ENCODE assay signal across 15 mouse cellular contexts in the genomic region with DNA sequence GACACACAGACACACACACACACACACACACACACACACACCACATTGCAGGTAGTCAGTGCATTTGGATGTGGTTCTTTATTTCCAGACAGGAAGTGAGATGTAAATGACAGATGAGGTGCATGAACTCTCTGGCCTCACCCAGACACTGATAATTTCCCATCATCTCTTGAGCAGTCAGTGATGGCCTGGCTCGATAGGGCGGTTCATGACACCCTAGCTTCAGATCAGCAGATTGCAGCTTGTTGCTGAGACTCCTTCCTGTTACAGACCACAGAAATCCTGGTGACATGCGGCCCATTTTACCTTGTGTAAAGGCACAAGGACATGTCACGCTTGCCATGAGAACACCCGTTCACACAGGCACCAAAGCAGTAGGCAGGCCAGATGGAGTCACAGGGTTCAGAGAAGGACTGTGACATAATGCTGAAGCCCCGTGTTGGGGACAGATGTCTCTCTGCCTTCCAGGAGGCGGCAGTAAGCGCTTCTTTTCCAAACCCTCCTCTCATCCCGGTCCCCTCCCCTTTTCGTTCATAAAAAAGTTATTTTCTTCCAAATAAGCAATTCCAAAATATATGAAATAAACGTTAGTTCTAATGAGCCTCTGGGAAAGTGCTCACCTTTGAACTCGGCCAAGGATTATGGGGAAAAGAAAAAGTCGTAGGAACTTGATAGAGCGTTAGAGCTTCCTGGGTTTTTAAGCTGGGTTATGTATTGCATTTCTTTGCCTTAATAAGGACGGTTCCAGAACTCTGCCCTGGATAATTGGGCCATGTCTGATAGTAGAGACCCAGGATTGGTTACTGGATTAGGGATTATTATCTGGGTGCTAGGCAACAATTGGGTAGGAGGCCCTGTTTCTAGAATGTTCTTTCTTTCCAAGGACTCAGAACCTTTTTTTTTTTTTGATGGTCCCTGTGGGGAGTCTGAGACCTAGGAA. TPM values are rescaled to one million over a fixed set of nuclear protein-coding genes. Genes with fewer than 3 reads are reported as not detected.
DNase-seq lines count a peak whose midpoint lies in the region; ATAC-seq and TF ChIP-seq lines count a peak whose summit lies in the region.
"Had no signal": no experiment of that assay in that cellular context is flagged by ENCODE, and none has a peak within 500 bp of the region (broad histone marks: within the 10 kb centered on the region; RNA-seq: fewer than 3 reads in every experiment).

No protein-coding gene starts in this region.

- H3K4me2 ChIP-seq in lung, postnatal 0 days (replicated peaks; ENCODE audit: low read depth, low read length): no peak overlapping the region
- H3K4me2 ChIP-seq: liver, embryonic 15.5 days; midbrain, embryonic 15.5 days had no signal

- peak; percentile 94 for DNase-seq in heart, adult 11 months
- DNase-seq in heart, postnatal 4 days: no peak
- peak; percentile 41 for DNase-seq in lung, postnatal 0 days (ENCODE audit: low spot score)
- DNase-seq in lung, adult 2 months: no peak
- DNase-seq in ZHBTc4 (ENCODE audit: low read depth, low spot score): peak; percentile 23
- no peak for DNase-seq in gastrocnemius, postnatal 25 days
- no peak for DNase-seq in ovary, postnatal 10 days (ENCODE audit: low spot score)
- DNase-seq: adrenal gland, postnatal 36 days; cerebellum, adult 18-20 months; gastrocnemius, postnatal 10 days; kidney, postnatal 4 days had no signal

- peak; percentile 48 for ATAC-seq in lung, postnatal 0 days
- ATAC-seq: midbrain, embryonic 15.5 days had no signal

- peaks cover 17% of the 10 kb centered on the region; the same call in 1 of the 2 replicates for H3K4me1 ChIP-seq in lung, postnatal 0 days (ENCODE audit: insufficient read depth, low read depth, low read length)
- H3K4me1 ChIP-seq in lung, adult 2 months (ENCODE audit: control insufficient read depth, insufficient read depth, low read length): peaks cover 48% of the 10 kb centered on the region
- peaks cover 16% of the 10 kb centered on the region; the same call in 1 of the 2 replicates for H3K4me1 ChIP-seq in small intestine, adult 2 months (ENCODE audit: control insufficient read depth, insufficient read depth, insufficient read length, low read length)
- H3K4me1 ChIP-seq: midbrain, embryonic 15.5 days had no signal

- no peak overlapping the region; the same call in 1 of the 2 replicates for H3K27ac ChIP-seq in lung, postnatal 0 days (ENCODE audit: low read length)
- H3K27ac ChIP-seq in small intestine, adult 2 months (ENCODE audit: insufficient read depth, low read depth, low read length): no peak overlapping the region
- H3K27ac ChIP-seq: forebrain, embryonic 10.5 days; liver, embryonic 15.5 days; midbrain, embryonic 15.5 days had no signal

- 55% methylated on average over 15 of the region's 15 CpGs for WGBS in lung, postnatal 0 days
- 42% methylated on average over 15 of the region's 15 CpGs for WGBS in lung, adult 2 months
- WGBS in small intestine, adult 2 months: 72% methylated on average over 15 of the region's 15 CpGs

- H3K9ac ChIP-seq in lung, postnatal 0 days (replicated peaks; ENCODE audit: low read depth): no peak overlapping the region
- H3K9ac ChIP-seq: liver, embryonic 15.5 days; midbrain, embryonic 15.5 days had no signal

- no peak for TF ChIP-seq POLR2A in lung, adult 2 months (IDR thresholded peaks at IDR 0.05; ENCODE audit: borderline replicate concordance, extremely low read depth, low read depth, low read length)
- no peak for TF ChIP-seq POLR2A in small intestine, adult 2 months (IDR thresholded peaks at IDR 0.05; ENCODE audit: low read depth, low read length)

- H3K9me3 ChIP-seq in lung, postnatal 0 days (ENCODE audit: low read length): no peaks in the 10 kb centered on the region
- H3K9me3 ChIP-seq: forebrain, embryonic 10.5 days; liver, embryonic 15.5 days; midbrain, embryonic 15.5 days had no signal

- no peak for TF ChIP-seq CTCF in lung, postnatal 0 days (IDR thresholded peaks at IDR 0.05)
- TF ChIP-seq CTCF in lung, adult 2 months (IDR thresholded peaks at IDR 0.05; ENCODE audit: insufficient read depth, low read length): no peak
- 0 out of 2 replicates have a peak, but pooled peaks have one; percentile 9 for TF ChIP-seq CTCF in small intestine, adult 2 months (IDR thresholded peaks at IDR 0.05; ENCODE audit: extremely low read depth, insufficient read length, insufficient replicate concordance, low read depth, low read length)

- TF ChIP-seq EP300 in lung, postnatal 0 days (IDR thresholded peaks at IDR 0.05): no peak

- H3K27me3 ChIP-seq in lung, postnatal 0 days (replicated peaks; ENCODE audit: insufficient read depth, low read length): no peaks in the 10 kb centered on the region
- no peaks in the 10 kb centered on the region for H3K27me3 ChIP-seq in small intestine, adult 2 months (ENCODE audit: control insufficient read depth, insufficient read depth, low read length)
- H3K27me3 ChIP-seq: liver, embryonic 15.5 days; midbrain, embryonic 15.5 days had no signal

- no peaks in the 10 kb centered on the region for H3K36me3 ChIP-seq in lung, postnatal 0 days (ENCODE audit: insufficient read depth, low read length)
- no peaks in the 10 kb centered on the region for H3K36me3 ChIP-seq in small intestine, adult 2 months (ENCODE audit: control insufficient read depth, insufficient read depth, low read length)
- H3K36me3 ChIP-seq: forebrain, embryonic 10.5 days; liver, embryonic 15.5 days; midbrain, embryonic 15.5 days had no signal

- H3K4me3 ChIP-seq in lung, postnatal 0 days (ENCODE audit: low read depth, low read length): no peak overlapping the region
- H3K4me3 ChIP-seq in lung, adult 2 months (replicated peaks; ENCODE audit: extremely low read depth, low read depth, low read length): no peak overlapping the region
- H3K4me3 ChIP-seq in small intestine, adult 2 months (ENCODE audit: low read depth, low read length): no peak overlapping the region
- H3K4me3 ChIP-seq: forebrain, embryonic 10.5 days; liver, embryonic 15.5 days; midbrain, embryonic 15.5 days had no signal

RNA-seq across cellular contexts. Expression of a gene that starts 26.0 kb away (rescaled TPM):
- 100 to 1,000 TPM; 112 to 123 TPM for total RNA-seq in heart, postnatal 4 days (2021)
- 89.8 and 98.3 TPM in 2 replicates for polyA plus RNA-seq in lung, postnatal 0 days (2015; fragmentation: Nextera tagmentation; extraction: Ambion mirVana)
- 777 and 943 TPM in 2 replicates for polyA plus RNA-seq in lung, adult 2 months (2012; rRNA removed)
- polyA plus RNA-seq in small intestine, adult 2 months (2012; rRNA removed): 40.7 and 52.0 TPM in 2 replicates
- 100 to 1,000 TPM in 1 of 2 experiments, 10 to 100 TPM in 1; 91.3 to 110 TPM for total RNA-seq in gastrocnemius, postnatal 25 days (2021)

Comparison
In these comparisons a context has a peak if more than half of its experiments do, and no peak if none do; other contexts are left out.
1. DNase-seq: peak in heart, adult 11 months (single experiment), lung, postnatal 0 days (single experiment) and ZHBTc4 (single experiment); none in heart, postnatal 4 days (single experiment), lung, adult 2 months (single experiment), gastrocnemius, postnatal 25 days (single experiment) and ovary, postnatal 10 days (single experiment).